Mouse (Mus musculus) retina, adult 2 months (tissue): ENCODE measurements around the gene Rhot1.

Experiments used
- DNase-seq: peaks from one replicate; pipeline ENCODE4 v3.0.0-alpha.2; 2012; ENCODE audit warnings: low read depth, low spot score

Rhot1 gene

DNA sequence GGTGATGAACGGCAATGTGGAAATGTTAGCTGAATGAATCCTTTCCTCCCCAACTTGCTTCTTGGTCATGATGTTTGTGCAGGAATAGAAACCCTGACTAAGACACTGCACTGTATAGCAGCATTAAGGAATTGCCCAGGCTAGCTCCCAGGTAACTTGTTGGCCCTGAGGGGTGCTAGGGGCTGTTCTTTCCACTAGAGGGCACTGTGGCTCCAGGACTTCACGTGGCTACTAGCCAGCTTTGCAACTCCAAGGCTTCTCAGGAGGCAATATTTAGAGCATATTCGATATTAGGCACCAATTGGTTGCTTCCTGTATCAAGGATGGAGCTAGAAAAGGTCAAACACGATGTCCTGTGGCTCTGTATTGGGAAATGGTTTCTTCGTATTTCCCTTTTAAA, 78.3 kb downstream of the Rhot1 start:
- peak; percentile 69 for DNase-seq

DNA sequence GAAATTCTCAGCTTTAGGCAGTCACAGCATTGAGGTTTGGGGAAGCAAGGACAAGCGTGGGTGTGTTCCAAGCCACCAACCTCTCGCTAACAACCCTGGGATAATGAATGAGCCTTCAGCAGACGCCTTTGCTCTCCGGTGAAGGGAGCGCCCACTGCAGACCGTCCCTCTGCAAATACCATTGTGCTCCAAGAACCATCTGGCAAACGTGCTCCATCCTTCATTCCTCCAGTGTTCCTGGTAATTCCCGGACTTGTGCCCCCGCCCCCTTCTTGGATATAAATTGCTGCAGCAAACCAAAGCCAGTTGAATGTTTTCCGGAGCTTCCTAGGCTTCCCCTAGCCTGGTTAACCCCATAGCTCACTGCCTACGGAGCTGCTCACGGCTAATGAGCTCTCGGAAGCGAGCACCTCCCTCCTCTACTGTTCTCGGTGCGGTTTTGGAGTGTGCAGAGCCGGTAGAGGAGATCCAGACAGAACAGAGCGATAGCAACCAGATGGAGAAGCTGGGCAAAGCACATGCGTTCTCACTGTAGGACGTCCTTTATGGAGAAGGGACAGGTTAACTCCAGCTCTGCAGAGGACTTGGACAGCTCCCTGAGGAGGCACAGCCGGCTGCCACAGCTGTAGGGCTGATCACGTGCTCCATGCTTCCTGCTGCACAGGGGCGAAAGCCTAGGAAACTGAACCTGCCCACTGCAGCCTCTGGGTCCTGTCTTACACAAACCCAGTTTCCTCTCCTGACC, 81.1 kb downstream of the Rhot1 start:
- no peak for DNase-seq

DNA sequence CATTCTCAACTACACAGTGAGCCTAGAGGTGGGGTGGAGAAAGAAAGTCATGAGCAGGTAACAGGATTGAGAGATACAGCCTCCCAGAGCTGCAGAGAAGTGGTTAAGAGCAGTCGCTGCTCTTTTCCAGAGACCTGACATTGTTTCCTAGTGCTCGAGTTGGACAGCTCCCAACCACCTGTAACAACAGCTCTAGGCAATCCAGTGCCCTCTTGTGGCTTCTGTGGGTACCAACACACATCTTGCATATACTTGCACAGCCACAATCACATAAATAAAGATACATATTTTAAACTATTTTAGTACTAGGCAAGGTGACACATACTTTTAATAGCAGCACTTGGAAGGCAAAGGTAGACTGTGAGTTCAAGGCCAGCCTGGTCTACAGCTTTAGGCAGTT, 82.2 kb downstream of the Rhot1 start:
- no peak for DNase-seq

- DNase-seq: no peak
Observed at GRCm38 (mm10) chr11:80292463-80292862, 83.6 kb downstream of the Rhot1 start.

- DNase-seq: no peak
Observed at GRCm38 (mm10) chr11:80295066-80295465, 86.2 kb downstream of the Rhot1 start.

GRCm38 (mm10) chr11:80295785-80296184, 87.0 kb downstream of the Rhot1 start:
- no peak for DNase-seq

DNA sequence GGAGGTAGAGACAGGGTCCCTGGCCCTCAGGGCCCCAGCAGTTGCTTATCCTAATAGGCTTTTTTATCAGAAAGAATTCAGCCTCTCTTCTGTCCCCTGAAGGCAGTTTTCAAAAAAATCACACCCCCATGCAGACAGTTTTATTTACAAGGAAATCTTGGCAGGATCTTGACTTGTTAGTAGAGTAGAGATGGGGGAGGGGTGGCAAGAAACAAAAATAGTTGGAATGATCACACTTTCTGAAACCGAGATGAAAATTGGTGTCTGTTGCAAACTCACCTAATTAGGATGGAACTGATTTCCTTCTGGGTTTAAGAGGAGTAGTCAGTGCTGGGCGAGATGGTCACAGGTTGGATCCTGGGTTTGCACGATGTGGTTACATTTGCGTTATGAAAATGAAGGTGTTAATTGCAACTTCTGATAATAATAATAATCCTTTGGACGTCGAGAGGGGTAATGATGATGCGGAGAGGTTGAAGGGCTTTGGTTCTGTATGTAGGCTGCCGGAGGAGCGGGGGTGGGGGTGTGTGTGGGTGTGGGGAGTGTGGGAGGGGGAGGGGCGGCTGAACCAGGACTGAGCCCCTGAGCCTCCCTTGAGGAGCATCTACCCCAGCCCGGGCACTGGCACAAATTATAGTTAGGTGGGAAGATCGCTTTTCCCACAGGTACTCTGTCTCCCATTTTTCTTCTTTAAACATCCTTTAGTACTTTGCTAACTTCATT, 90.9 kb downstream of the Rhot1 start:
- no peak for DNase-seq

DNA sequence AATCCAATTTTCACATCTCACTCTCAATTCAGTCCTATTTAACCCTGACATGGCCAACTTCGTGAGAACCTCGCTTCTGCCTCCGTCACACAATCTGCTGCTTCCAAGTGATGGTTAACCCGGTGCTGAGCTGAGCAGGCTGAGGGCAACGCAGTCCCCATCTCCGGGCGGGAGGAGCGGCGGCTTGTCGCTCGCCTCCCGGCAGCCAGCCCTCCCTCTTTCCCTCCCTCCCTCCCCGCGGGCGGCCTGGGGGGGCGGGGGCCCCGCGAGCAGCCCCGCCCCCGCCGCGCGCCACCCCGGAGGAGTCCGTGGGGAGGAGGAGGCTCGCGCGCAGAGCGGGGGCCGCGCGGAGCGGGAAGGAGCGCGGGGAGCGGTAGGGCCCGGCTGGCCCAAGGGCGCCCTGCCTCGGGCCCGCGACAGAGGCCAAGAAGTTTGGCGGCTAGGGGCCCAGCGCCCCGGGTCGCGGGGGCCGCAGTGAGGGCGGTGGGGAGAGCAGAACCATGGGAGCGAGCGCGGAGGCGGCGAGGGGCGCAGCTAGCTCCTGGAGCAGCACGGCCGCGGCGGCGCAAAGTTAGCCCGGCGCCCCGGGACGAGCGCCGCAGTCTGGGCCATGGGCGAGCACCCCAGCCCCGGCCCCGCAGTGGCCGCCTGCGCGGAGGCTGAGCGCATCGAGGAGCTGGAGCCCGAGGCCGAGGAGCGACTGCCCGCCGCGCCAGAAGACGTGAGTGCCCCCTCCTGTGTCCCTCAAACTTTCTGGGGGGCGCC, 91.9 kb downstream of the Rhot1 start, which contains the start of gene Rhbdl3:
Gene Rhbdl3, plus strand, starts transcription at position 362 of the 765 bp plus-strand sequence.
- DNase-seq: peak; percentile 72

DNA sequence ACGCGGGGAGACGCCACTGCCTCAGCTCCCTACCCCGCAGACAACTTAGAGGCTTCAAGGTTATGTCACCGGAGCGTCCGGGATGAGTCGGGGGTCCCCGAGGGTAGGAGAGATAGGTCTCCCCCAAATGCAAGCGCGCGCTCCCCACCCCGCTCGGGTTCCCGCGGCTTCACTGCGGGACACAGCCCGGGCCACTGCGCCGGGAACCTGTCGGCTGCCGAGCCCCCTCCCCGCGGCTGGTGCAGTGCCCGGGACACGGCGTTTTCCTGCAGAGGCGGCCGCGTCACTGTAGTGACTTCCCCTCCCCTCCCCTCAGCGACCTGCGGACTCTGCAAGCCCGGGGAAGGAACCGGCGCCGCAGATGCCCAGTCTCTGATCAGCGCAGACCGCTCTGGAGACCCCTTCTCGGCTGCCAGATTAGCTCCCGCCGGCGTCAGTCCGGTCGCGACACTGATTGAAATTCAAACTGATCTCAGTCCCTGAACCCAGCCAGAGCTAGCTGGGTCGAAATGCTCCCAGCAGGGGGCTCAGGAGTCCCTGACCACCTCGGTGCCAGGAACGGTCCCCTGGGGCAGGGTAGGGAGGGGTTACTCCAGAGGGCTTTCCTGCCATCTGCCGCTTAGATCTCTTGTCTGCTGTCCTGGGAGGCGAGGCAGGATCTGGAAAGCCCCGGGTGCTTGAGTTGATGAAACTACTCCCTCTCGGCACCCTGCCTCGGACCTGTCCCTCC, 92.7 kb downstream of the Rhot1 start:
- peak; percentile 49 for DNase-seq

DNA sequence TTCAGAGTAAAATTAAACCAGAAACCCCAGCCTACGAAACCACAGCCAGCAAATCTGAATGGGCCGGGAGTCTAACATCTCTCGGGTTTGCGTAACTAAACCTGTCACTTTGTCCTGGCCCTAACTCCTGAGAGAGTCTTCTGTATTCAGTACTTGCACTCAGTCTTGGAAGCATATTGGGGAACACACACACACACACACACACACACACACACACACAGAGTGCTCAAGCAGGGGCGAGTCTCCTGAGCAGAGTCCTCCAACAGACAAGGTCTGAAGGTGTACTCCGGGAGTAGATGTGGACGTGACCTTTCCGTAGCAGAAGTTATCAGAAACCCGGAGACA, 93.2 kb downstream of the Rhot1 start:
- DNase-seq: no peak

DNA sequence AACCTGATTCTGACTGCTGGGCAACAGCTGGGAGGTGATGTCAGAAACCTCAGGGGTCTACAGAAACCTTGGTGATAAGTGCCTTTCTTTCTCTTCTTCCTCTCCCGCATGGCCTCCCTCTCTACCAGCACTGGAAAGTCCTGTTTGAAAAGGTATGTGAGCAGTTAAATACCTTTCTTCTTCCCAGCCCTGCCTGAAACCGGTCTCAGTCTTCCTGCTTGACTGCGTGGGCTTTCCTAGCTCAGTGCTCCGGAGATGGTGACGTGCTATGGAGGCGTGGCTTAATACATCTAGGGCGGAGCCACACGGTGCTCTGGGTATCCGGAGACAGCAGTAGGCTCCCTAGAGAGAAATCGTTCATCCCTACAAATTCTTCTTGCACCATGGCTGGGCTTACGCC, 93.7 kb downstream of the Rhot1 start:
- peak; percentile 70 for DNase-seq

DNA sequence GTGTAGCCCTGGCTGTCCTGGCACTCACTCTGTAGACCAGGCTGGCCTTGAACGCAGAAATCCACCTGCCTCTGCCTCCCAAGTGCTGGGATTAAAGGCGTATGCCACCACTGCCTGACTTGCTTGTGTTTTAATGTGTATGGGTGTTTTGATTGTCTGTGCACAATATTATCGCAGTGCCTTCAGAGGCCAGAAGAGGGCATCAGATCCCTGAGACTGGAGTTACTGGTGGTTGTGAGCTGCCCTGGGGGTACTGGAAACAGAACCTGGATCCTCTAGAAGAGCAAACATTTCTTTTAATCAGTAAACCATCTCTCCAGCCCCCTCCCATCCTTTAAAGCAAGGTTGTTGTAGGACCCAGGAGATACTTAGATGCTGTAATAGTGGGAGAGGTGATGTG, 94.9 kb downstream of the Rhot1 start:
- no peak for DNase-seq

GRCm38 (mm10) chr11:80304846-80305245, 96.0 kb downstream of the Rhot1 start:
- DNase-seq: no peak

- DNase-seq: no peak
Observed at GRCm38 (mm10) chr11:80308537-80308936, 99.7 kb downstream of the Rhot1 start.

DNA sequence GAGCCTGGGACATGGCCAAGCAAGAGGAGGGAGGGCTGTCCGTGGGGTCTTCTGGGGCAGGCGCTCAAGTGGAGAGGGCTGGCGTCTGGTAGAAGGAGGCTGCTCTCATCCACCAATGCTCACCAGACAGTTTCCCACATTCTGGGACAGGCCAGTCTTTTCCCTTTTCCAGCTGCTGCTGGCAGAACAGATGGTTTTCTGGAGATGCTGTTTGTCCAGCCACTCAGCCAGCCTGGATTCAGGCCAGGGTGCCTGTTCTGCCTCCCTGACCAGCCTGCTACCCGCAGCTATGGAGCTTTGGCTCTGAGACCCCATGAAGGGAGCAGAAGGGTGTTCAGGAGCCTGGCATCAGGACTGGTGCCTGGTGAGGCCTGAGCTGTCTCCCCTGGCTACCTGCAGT, 102.5 kb downstream of the Rhot1 start:
- DNase-seq: no peak

DNA sequence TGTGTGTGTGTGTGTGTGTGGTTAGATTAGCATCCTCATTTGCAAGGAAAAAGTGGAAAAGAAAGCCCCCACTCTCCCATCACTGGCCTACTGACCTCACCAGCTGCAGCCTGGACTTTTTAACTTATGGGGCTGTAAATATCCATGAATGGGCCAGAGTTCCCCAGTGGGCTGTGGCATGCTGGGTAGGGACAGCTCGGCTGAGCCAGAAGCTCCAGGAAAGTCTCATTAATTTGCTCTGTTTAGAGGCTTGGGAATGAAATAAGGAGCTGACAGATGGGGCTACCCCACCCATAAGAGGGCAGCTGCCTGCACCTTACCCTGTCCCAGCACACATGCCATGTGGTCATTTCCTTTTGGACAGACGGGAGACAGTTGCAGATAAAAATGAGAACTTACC, 103.2 kb downstream of the Rhot1 start:
- no peak for DNase-seq

DNA sequence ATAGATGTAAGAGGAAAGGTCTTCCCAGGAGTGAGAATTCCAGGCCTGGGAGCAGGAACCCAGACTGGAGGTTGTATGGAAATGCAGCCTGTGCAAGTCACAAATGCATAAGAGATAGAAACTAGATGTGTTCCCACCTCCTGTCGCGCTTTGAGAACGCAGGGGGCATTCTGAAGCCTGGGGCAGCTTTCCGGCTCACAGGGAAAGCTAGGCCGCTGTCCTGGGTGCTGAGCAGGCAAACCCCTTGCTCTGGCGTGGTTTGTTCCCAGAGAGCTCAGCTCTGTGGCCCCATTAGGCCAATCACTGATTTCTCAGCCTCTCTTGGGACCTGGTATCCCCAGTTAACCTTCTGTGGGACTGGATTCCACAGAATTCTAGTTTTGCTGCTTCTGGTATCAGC, 103.7 kb downstream of the Rhot1 start:
- no peak for DNase-seq

DNA sequence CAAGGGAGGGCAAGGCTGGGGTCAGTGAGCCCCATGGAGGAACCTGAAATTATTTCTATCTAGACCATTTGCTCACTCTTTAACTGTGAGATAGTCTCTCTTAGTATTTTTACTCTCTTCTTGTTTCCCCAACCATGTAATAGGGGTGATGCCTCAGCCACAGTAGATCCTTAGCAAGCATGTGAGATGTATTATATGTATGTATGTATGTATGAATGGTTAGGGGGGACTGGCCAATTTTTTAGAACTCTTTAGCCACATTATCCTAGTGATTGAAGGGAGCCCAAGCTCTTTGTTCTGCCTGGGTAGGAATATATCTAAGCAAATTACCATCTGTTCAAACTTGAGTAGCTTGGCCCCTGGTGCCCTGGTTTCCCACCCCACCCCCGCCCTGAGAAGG, 104.6 kb downstream of the Rhot1 start:
- no peak for DNase-seq

DNA sequence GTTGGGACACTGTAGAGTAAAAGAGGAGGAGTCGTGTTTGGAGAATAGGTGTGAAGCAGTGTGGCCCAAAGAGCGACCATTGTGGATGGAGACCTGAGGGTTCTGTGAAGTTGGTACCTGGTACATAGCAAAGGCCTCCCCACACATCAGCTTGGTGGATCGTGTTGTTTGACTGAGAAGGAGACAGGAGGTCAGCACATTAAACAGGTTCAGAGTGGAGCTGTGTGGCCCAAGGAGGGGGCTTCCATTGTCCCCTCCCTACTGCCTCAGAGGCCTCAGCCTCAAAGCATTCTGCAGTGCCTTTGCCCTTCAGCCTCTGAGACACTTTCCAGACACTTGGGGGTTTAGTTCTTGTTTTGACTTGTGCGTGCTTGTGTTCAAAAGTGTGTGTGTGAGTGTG, 105.1 kb downstream of the Rhot1 start:
- no peak for DNase-seq

DNA sequence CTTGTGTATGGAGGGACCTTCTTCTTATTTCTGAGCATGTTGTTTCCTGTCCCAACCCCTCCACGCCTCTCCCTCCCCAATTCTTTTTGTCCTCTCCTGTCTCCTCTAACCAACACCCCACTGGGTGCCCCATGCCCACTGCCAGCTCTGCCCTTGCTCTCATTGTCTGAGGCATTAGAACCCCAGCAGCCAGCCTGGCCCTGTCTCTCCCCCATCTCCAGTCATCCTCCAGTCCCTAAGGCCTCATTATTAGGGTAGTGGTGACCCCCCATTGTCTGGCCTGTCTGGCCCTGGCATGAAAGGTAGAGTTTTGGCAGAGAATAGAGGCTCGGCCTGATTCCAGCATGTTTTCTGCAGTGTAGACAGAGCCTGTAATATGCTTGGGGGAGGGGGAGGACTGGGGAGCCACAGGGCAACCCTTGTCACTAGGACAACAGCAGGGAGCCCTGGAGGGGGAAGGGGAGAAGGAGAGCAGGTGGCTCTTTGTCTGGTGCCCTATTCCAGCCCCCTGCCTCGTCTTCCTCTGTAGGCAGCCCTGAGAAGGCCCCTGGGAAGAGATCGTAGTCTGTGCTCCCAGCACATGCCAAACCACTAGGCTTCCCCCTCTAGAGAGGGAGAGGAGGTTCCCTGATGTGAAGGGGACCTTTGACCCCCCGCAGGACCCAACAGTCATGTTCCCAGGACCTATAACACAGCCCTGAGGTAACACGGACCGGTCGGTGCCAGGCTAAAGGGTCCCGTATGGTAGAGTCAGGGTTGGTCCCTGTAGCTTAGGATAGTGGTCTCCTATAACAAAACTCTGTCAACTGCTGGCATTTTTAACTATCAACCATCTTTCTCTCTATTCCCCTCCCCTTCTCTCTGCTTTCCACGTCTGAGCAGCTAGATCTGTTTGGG, 107.2 kb downstream of the Rhot1 start:
- no peak for DNase-seq
